Mouse (Mus musculus) c-Kit-positive CD71-positive TER-119-negative erythroid progenitor cells, embryonic 14.5 days (primary cell): ENCODE measurements around the gene Timm44.

Source experiments
- DNase-seq: peaks from one replicate; pipeline ENCODE4 v3.0.0-alpha.2; 2013; ENCODE audit warnings: low read depth

Gene Timm44

GRCm38 (mm10) chr8:4275275-4276110, at the start of gene Timm44:
TSS of gene Timm44 (minus strand) at chr8:4275913.
- DNase-seq: peak; percentile 97

GRCm38 (mm10) chr8:4324983-4325750, 49.5 kb upstream of the Timm44 start, which contains the start of the genes Ccl25 and Elavl1:
TSS of gene Ccl25 (plus strand) at chr8:4325210.
TSS of gene Elavl1 (minus strand) at chr8:4325413.
- peak; percentile 90 for DNase-seq

- no peak for DNase-seq
These were observed 48.8 kb upstream of the Timm44 start for GRCm38 (mm10) chr8:4324525-4324924.

GRCm38 (mm10) chr8:4323917-4324316, 48.2 kb upstream of the Timm44 start:
- no peak for DNase-seq

GRCm38 (mm10) chr8:4322470-4322869, 46.8 kb upstream of the Timm44 start:
- peak; percentile 81 for DNase-seq

GRCm38 (mm10) chr8:4321031-4321430, 45.3 kb upstream of the Timm44 start:
- no peak for DNase-seq

- no peak for DNase-seq
These were observed 44.7 kb upstream of the Timm44 start for GRCm38 (mm10) chr8:4320404-4320803.

- no peak for DNase-seq
These were observed 43.8 kb upstream of the Timm44 start for GRCm38 (mm10) chr8:4319573-4319872.

- DNase-seq: no peak
These were observed 43.3 kb upstream of the Timm44 start for GRCm38 (mm10) chr8:4318796-4319572.

GRCm38 (mm10) chr8:4318124-4318523, 42.4 kb upstream of the Timm44 start:
- no peak for DNase-seq

- DNase-seq: no peak
These were observed 39.1 kb upstream of the Timm44 start for GRCm38 (mm10) chr8:4314852-4315251.

GRCm38 (mm10) chr8:4313254-4314124, 37.8 kb upstream of the Timm44 start:
- no peak for DNase-seq

- no peak for DNase-seq
These were observed 36.4 kb upstream of the Timm44 start for GRCm38 (mm10) chr8:4312104-4312503.

- DNase-seq: no peak
These were observed 30.1 kb upstream of the Timm44 start for GRCm38 (mm10) chr8:4305838-4306237.

GRCm38 (mm10) chr8:4304124-4304547, 28.4 kb upstream of the Timm44 start:
- peak; percentile 81 for DNase-seq

GRCm38 (mm10) chr8:4297822-4298221, 22.1 kb upstream of the Timm44 start:
- no peak for DNase-seq

GRCm38 (mm10) chr8:4292738-4293137, 17.0 kb upstream of the Timm44 start:
- no peak for DNase-seq

GRCm38 (mm10) chr8:4276111-4276465, 375 bp upstream of the Timm44 start:
- no peak for DNase-seq

GRCm38 (mm10) chr8:4269609-4270008, 6.1 kb downstream of the Timm44 start:
- DNase-seq: no peak

GRCm38 (mm10) chr8:4267627-4268026, 8.1 kb downstream of the Timm44 start:
- no peak for DNase-seq

- no peak for DNase-seq
These were observed 10.4 kb downstream of the Timm44 start for GRCm38 (mm10) chr8:4265160-4265914.
